Mouse (Mus musculus) CD4-positive, CD25-positive, alpha-beta regulatory T cell, adult 2 months (primary cell): ENCODE data around the gene Gm9936.
"Not testable (repeated sequence)": the region's sequence is repeated elsewhere in the genome, so short reads cannot be mapped to it uniquely, and the experiment has no call there.

Source experiments
- DNase-seq: peaks from one replicate; pipeline ENCODE4 v3.0.0-alpha.2; 2012; ENCODE audit warnings: low read depth, low spot score

Gm9936 gene

GRCm38 (mm10) chr5:114858582-114858981 lies at the start of gene Gm9936:
Gene Gm9936 (minus strand): TSS chr5:114858682.
- DNase-seq = no peak

DNA sequence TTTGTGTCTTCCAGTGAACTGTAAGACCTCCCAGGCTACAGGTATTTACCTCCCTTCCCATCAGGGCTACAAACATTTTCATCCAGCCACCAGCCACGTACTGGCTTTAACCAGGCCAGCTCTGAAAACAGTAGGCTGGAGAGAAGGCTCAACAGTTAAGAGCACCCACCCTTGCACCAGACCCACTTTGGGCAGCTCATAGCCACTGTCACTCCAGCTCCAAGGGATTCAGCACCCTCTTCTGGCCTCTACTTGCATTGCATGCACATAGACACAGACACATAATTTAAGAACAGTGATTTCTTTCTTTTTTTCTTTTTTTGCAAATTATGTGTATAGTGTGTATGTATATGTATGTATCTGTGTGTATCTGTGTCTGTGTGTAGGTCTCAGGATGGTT lies 43.9 kb upstream of the Gm9936 start:
- peak; percentile 73 for DNase-seq

DNA sequence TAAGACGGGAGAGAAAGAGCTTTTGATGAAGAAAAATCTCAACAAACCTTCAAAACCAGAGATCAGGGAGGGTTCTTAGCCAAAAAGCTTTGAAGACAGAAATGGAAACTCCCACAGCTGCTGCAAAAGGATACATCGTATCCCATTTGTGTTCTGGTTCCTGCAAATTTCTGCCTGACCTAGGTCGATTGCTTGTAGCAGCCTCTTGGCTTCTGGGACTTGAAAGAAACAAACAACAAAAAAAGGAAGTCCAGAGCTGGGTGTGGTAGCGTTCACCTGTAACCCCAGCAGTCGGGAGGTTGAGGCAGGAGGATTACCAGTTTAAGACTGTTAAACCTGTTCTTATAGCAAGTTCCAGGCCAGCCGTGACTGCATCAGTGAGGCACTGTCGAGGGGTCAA lies 40.4 kb upstream of the Gm9936 start:
- DNase-seq = no peak

DNA sequence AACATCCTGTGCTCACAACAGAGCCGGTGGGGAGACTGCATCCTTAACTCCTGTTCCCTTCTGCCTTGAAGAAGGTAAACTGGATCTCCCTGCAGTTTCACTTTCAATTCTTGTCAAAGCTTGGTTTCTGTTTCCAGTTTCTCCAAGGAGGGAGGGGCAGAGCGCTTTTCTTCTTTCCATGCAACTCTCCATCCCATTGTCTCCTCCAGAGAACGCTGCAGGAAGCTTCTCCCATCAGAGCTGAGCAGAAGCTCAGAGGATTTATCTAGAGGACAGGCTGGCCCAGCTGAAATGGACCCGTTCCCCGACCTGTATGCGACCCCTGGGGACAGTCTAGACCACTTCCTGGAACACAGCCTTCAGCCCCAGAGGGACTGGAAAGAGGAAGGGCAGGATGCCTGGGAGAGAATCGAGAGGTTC lies 38.9 kb upstream of the Gm9936 start:
- peak; percentile 72 for DNase-seq

- DNase-seq = peak; percentile 41
Measured at GRCm38 (mm10) chr5:114896688-114897373, 38.3 kb upstream of the Gm9936 start, which contains the start of gene Oasl2. Gene Oasl2 (plus strand): TSS chr5:114896936.

DNA sequence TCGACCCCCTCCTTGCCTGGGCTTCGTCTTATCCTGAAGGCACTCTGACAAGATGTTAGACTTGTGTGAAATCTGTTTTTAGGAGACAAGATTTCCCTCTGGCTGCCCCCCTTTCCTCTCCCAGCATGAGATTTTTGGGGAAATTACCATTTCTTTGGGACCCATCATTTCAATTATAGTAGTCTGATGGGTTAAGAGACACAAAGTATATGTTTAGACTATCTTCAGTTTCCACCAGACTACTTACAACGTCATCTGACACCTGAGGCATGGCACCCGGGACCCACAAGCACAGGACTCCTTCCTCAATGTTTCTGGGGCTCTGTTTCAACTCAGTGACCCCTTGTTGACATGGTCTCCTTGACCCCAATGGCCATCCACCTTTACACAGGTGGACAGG lies 37.1 kb upstream of the Gm9936 start:
- DNase-seq = no peak

- DNase-seq = no peak
Measured at GRCm38 (mm10) chr5:114888995-114889394, 30.5 kb upstream of the Gm9936 start.

DNA sequence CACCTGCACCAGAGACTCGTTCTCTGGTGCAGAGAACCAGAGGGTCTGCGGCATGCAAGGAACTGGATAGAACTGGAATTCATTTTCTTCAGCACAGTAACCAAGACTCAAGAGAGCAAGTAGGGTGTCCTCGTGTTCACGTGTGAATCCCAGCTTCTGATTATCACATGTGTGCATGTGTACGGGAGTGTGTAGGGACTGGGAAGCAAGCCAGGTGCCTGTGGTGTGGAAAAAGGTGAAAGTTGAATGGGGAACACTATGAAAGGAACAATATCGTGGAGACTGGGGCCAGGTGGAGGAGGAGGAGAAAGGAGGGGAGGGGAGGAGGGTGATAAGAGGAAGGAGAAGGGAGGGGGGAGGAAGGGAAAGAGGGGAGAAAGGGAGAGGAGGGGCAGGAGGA lies 28.3 kb upstream of the Gm9936 start:
- DNase-seq = no peak

DNA sequence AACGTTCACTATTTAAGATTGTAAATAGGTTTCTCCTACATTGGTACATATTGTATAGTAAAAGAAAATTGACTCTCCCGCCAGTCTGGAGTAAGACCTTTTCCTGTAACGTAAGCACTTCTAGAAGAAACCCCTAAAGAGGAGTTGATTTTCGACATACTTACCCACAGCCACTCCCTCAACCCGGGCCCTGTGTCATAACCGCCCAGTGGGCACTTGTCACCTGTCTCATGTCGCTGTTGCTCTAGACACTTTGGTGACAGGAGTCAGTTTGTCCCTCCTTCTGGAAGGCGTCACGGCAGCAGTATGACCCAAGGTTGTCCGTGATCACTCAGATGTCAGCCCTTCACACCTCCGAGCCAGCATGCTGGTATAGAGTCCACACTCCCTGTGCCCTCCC lies 24.5 kb upstream of the Gm9936 start:
- DNase-seq = no peak

DNA sequence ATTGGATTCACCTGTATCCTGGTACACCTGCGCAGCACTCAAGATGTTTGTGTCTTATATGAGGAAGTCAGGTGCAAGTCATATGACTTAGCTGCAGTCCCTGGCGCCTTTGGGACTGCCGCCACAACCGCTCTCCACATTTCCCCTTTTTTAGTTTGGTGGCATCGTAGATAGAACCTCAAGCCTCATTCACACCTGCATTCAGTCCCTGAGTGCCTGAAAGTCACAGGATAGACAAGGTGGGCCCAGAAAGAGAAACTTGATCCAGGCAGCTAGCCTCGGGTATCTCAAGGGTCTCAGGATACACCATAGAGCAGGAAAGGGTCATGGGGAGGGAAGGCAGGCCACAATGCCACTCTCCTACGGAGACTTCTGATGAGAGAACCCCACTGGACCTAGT lies 23.8 kb upstream of the Gm9936 start:
- DNase-seq = not testable (repeated sequence)

GRCm38 (mm10) chr5:114879399-114879798 lies 20.9 kb upstream of the Gm9936 start:
- no peak for DNase-seq

- DNase-seq = no peak
Measured at GRCm38 (mm10) chr5:114877487-114877886, 19.0 kb upstream of the Gm9936 start.

GRCm38 (mm10) chr5:114876331-114876730 lies 17.8 kb upstream of the Gm9936 start:
- no peak for DNase-seq

GRCm38 (mm10) chr5:114875858-114876257 lies 17.4 kb upstream of the Gm9936 start:
- peak; percentile 47 for DNase-seq

- DNase-seq = no peak
Measured at GRCm38 (mm10) chr5:114865279-114865678, 6.8 kb upstream of the Gm9936 start.

DNA sequence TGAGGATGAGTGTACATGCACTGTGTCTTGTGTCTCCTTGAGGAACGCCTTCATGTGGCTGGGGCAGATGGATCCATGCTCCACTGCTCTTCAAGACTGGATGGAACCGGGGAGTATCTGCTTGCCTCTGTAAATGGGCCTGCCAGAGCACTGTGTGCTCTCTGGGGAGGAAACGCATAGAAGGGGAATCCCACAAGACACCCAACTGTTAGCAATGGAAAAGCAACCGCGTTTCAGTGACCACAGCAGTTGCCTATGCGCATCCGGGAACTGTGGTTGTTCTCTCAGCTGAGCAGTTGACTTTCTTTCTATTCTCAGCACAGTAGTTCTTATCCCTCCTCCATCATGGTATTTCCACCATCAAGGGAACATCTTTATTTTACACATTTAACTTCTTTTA lies 6.3 kb upstream of the Gm9936 start:
- peak; percentile 60 for DNase-seq

DNA sequence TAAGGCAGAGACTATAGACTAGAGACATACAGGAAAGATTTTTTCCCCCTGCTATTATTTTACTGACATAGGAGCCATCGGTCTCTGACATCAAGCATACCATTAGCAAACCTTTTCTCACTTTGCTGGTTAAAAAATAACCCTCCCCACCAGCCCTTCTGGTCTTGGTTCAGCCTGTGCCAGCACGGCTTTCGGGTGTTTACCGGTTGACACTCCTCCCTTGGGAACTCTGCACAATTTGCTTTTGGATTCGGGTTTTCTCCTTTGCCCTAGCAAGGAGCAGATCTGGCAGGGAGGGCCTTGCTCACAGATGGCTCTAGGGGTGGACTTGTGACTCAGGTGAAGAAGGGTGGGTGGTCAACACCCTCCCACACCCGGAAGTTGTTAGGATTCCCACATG lies 3.2 kb upstream of the Gm9936 start:
- DNase-seq = no peak

- DNase-seq = peak; percentile 88
Measured at GRCm38 (mm10) chr5:114859253-114859652, 771 bp upstream of the Gm9936 start.

DNA sequence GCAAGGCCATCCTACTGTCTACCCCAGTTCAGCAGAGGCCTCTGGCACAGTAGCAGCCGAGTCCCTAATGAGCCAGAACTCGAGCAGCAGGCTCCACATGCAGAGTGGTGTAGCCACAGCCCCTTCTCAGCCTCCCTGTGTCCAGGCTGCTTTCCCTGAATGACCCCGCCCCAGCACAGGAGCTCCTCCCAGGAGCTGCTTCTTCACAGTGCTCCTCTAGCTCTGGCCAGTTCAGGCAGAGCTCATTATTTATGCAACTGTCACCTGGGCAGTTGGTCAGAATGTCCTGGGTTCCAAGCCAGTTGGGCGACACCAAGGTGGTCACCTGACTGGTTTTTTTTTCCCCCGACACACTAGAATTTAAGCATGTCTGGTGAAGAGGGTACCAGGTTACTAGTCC lies 5.1 kb downstream of the Gm9936 start, which contains the start of gene 4930519G04Rik:
Gene 4930519G04Rik (plus strand): TSS at position 301 of the 400 bp plus-strand sequence.
- not testable (repeated sequence) for DNase-seq

DNA sequence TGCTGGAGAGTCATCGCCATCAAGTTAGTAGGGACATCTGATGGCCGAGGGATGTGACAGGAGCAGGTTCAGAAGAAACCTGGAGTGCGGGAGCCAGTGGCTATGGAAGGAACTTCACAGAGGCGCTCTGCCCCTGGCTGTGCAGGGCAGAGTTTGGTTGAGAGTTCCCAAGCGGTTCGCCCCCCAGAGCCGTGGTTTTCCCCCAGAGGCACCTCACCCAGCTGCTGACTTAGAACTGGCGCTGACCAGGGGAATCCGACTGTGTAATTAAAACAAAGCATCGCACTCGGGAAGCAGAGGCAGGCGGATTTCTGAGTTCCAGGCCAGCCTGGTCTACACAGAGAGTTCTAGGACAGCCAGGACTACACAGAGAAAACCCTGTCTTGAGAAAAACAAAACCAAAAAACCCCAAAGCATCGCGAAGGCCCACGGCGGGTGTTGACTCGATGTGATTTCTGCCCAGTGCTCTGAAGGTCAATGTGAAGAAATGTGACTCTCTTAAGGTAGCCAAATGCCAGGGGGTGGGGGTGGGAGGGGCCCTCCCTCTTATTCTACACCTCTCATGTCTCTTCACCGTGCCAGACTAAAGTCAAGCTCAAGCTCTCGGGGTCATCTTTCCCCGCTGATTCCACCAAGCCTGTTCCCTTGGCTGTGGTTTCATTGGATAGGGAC lies 6.8 kb downstream of the Gm9936 start:
- DNase-seq = no peak

DNA sequence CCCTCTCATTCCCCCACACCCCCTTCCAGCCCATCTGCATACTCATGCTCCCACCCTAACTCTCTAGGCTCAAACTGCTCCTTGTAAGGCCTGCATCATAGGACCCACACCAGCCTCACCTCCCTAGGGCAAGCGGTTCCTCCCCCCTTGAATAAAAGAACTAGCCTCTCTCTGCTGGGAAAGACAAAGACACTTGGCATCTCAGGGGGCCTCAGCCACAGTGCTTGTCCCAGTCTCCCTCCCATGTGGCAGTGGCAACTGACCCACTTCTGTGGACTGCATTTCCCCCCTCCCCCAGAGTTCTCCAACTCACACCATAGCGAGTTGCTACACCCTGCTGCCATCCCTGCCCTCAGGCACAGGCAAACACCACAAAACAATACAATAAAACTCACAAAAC lies 14.1 kb downstream of the Gm9936 start:
- DNase-seq = not testable (repeated sequence)

GRCm38 (mm10) chr5:114842674-114843073 lies 15.8 kb downstream of the Gm9936 start:
- no peak for DNase-seq

DNA sequence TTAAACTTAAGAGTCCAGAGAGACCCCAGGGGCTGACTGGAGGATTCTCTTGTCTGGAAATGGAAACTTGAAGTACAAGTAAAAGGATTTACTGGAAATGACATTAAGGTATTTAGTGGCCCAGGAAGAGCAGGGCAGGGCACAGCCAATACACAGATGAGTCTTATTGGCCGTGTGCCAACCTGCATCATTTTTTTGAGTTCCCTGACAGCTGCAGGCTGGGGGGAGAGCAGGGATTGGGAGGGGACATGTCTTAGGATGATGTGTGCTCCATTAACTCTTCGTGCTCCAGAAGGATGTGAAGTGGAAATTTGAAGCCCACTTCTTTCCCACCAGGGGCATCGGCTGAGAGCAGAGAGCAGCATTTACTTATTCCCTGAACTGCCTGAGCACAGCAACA lies 16.3 kb downstream of the Gm9936 start:
- not testable (repeated sequence) for DNase-seq
